Mouse (Mus musculus): Measurements from ENCODE around the gene Map3k6.
A peak's percentile ranks its signal among the peaks of the same experiment; 100 is the strongest.

Gene Map3k6

DNA sequence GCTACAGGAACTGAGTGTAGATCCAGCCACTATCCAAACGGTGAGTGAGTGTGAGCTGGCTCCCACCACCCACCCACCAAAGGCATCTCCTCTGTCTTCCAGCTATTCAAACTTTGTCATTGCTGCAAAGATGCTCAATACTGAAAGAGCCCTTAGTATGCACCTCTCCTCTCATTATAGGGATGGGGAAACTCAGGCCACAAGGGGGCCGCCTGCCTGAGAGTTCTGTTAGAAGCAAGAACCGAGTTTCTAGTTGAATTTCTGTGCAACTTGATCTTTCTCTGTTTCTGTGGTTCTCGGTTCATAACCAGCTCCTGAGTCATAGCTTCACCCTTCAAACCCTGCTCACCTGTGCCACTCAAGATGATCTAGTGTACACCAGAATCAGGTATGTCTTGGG is 11.5 kb downstream of the Map3k6 start:
- DNase-seq (ENCODE audit: low spot score in 2 of 2): no peak

DNA sequence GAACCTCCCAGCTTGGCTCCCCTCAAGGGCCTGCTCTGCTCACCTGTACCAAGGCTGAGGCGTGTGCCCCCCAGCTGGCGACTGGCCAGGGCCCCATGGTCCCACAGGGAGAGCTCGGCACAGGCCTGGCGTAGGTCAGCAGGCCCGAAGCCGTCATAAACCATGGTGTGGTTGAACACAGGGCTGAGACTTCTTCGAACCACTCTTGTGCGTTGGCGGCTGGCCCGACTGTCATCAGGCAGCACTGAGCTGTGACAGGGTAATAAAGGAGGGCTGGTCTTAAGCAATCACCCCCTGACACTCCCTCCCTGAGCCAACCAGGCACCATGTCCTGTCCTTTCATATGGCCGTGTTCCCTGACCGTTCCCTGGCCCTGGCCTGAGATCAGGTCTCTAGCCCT is 12.8 kb downstream of the Map3k6 start:
- no peak for DNase-seq (ENCODE audit: low spot score in 2 of 2)

DNA sequence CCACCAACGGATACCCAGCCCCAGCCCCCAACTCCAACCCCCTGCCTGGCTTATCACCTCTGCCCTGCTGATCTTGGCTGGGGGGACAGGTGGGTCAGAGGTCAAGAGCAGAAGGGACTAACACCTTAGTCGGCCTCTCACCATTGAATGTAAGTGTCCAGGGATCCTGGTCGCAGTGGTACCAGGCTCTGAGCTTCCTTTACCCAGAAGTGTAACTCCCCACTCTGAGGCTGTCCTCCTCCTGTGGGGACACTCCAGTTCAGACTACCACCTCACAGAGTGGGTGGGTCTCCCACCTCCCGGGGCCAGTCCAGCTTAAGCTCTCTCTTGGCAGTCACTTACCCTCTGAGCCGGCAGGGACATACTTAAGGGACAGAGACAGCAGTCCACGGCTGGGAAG is 14.8 kb downstream of the Map3k6 start:
- no peak for DNase-seq (ENCODE audit: low spot score in 2 of 2)

DNA sequence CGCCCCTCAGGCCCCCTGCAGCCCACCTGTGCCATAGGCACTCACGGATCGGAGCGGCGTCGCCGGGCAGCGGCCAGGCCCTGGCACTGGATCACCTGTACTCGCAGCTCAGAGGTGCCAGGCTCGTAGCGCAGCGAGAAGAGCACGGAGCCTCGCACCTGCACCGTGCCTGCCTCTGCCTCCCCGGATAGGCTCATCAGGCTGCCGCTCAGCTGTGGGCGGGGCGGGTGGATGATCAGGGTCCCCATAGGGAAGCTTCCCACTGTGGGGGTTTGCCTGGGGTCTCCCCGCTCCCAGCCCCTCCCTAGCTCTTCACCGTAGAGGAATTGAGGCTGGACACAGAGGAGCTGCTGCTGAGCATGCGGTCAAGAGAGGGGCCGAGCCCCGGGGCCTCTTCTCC is 16.2 kb downstream of the Map3k6 start:
- DNase-seq (ENCODE audit: low spot score in 2 of 2): no peak

DNA sequence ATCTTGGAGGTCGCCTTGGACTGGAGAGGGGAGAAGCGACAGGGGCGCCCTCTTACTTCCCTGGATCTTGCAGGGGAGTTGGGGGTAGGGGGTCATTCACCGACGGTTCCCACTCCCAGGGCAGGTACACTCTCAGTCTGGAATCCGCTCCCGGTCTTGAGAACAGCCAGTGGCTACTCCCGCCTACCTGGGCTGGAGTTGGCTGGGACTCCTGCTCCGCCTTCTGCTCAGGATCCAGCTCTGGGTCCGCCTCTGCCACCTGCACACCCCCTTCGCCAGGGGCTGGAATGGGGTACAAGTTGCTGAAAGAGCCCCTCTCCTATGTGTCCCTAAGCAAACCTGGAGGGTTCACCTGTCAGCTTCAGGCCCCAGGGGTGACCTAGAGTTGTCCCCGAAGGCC is 16.6 kb downstream of the Map3k6 start:
- no peak for DNase-seq (ENCODE audit: low spot score in 2 of 2)

DNA sequence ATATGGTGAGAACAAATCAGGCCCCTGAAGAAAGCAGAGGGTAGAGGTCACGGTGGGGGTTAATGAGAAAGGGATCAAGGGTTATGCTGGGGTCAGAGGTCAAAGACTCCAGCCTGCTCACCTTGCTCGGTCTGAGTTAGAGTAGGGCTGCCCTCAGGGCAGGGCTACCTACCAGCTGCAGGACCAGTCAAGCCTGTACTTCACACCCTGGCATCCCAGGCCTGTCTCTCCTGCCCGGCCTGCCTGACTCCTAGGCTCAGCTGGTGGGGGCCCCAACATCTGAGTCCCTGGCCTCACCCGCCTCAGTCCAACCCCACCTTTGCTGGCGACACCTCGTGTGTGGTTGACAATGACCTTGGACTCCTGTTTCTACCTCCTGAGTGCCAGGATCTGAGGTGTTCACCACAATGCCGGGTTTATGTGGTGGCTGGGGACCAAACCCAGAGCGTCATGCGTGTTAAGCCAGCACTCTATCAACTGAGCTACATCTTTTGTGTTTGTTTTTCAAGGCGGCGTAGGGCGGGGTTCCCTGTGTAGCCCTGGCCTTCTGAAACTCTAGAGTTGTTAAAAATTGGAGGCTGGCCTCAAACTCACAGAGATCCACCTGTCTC is 17.3 kb downstream of the Map3k6 start:
- peak; percentile 59 to 68 for DNase-seq (ENCODE audit: low spot score in 2 of 2)

DNA sequence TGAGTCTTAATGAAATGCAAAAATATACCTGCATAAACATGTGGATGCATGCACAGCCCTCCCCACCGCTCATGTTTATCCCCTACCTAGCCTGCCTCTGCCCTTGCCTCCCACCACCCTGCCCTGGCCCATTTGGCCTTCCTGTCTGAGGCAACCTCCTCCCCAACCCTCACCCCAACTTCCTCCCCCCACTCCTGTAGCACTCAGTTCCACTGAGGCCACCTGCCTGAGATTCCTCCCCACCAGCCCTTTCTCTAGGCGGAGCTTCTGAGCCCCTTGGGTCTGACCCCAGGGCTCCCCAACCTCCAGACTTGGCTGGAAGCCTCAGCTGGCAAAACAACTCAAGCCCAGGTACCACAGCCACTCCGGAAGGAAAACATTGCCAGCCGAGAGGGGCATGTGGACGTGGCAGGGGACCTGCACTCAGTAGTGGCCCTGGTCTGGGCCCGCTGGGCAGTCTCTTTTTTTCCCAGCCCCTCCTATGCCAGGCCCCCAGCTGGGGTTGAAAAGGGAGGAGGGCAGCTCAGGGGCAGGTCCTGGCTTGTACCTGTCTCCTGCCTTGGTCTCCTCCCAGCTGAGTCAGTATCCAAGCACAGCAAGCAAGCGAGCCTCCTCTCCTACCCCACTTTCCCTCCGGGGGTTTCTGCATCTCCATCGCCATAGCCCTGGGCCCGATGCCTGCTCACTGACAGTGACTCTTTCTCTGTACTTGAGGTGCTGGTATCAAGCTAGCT is 21.2 kb downstream of the Map3k6 start:
- DNase-seq (ENCODE audit: low spot score in 2 of 2): peak in 1 of 2 experiments; percentile 65

DNA sequence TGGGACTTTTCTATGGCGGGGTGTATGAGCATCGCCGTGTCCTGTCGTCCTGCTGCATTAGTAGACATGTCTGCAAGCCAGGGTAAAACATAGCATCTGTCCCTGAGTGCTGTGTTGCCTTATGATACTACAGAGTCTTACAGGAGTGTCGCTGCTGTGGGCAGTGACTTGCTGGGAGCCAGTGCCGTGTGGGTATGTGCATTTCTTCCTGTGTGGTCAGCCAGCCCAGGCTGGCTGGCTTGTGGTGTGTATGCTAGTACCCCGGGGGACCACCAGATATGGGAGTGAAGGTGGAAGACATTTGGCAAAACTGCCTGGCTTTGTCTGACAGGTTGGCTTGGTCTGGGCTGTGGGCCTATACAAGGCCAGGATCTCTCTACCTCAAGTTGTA is 21.8 kb downstream of the Map3k6 start:
- no peak for DNase-seq (ENCODE audit: low spot score in 2 of 2)

DNA sequence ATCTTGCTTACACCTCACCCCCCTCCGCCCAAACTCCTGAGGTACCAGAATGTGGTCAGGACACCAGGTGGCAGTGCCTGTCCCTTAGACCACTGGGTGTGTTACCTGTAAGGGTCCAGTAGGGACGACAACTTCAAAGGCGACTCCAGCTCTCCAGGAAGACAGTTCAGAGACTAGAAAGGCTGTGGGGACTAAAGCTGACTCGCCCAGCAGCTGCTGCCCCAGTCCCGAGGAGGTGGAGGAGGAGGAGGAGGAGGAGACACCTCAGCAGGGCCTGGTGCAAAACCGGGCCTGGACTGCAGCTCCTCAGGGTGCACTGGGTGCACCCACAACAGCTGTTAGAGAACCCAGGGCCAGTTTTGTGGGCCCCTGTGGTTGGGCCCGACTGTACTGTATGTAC is 22.3 kb downstream of the Map3k6 start, which contains the start of gene Sytl1:
Sytl1 (minus strand) TSS at position 232 of the 400 bp plus-strand sequence.
- DNase-seq (ENCODE audit: low spot score in 2 of 2): no peak

DNA sequence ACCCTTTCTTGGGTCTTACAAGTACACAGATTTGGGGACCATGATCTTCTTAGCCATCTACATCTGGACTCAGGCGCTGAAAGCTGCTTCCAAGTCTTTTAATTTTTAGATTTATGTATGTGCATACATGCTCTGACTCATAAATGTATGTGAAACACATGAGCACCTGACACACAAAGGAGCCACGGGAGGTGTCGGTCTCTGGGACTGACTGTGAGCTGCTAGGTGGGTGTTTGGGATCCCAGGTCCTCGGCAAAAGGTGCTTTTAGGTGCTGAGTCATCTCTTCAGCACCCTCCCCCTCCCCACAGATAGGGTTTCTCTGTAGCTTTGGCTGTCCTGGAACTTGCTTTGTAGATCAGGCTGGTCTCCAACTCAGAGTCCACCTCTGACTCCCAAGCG is 23.1 kb downstream of the Map3k6 start:
- DNase-seq (ENCODE audit: low spot score in 2 of 2): no peak

DNA sequence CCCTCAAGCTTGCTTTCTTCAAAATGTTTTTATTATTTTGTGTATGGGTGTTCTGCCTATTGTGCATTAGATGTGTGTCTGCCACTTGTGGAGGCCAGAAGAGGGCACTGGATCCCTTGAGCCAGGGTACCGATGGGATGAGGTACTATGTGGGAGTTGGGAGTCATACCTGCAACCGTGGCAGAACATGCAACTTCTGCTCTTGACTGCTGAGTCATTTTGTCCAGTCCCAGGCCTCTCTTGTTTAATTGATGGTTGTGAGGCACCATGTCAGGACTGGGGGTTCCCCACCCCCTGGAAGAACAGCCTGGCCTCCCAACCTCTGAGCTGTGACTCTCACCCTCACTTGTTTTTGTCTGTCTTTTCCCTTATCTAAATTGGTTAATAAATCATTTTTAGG is 23.9 kb downstream of the Map3k6 start:
- DNase-seq (ENCODE audit: low spot score in 2 of 2): no peak

DNA sequence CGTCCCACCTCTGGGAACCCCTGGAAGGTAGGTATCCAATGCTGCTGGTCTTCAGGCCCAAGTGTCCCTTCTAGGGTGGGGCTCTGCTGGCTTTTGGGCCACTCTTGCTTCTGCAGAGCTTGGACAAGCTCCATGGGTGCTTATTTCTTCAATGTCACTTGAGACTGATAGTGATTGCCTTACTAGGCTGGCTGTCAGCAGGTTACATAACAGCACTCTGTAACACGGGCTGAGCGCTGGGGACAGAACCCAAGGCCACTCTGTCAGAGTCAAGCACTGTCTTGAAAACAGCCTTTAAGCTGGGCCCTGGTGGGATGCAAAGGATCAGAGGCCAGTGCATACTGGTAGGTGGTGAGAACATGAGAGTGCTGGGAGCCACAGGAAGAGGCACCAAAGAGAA is 24.7 kb downstream of the Map3k6 start:
- DNase-seq (ENCODE audit: low spot score in 2 of 2): no peak

DNA sequence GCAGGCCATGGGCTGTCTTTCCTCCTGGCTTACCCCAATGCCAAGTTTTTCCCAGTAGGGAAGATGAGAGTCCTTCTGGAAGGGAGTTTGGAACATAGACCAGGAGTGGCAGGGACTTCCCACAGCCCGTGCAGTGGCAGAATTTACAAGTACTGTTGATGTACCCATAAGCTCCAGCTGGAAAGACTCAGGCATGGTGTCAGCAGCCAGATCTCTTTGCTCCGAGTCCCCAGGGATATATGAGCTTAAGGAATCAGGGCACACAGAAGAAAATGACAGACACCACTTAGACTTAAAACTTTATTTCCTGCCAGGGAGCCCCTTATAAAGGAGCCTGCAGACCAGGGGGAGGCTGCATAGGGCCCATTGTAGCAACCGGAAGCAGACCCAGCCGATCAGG is 25.1 kb downstream of the Map3k6 start:
- DNase-seq (ENCODE audit: low spot score in 2 of 2): no peak

DNA sequence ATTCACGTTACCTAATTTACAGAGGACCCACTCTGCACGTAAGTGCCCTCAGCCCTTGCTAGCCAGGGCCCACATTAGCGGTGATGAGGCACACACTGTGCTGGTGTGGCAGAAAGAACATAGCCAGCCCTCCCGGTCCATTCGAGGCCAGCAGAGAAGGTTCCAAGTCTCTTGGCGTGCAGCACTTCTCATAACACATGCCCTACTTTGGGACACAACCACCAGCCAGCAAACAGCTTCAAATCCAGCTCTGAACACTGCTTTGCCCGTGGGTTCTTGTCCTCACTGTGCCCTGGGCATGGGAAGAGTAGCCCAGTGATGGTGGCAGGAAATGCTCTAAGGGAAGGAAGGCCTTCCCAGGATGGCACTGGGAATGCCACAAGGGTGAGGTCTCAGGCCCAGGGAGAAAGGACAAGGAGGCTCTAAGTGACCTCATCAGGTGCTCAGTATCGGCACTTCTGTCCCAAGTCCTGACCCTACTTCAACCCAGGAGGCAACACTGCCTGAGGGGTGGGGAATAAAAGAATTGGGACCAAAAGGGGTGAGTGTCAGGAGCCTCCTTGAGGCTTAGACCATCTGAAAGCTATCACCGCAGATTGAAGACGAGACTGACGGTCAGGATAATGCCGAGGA is 25.7 kb downstream of the Map3k6 start:
- no peak for DNase-seq (ENCODE audit: low spot score in 2 of 2)

DNA sequence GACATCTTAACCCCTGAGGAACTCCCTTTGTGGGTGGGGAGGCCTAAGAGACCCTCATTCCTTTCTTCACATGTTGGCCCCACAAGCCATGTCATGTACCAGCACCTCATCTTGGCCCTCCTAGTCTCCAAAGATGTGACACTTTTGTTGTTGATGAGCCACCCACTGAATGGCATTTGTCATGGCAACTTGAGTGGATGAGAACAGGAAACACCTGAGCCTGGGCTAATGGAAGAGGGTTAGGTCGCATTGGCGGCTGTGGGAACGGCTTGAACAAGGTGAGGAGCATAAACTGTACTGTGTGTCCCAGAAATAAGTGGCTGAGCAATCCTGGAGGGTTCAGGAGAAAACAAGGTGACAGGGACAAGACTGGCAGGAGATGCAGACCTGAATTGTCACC is 28.3 kb downstream of the Map3k6 start:
- no peak for DNase-seq (ENCODE audit: low spot score in 2 of 2)

DNA sequence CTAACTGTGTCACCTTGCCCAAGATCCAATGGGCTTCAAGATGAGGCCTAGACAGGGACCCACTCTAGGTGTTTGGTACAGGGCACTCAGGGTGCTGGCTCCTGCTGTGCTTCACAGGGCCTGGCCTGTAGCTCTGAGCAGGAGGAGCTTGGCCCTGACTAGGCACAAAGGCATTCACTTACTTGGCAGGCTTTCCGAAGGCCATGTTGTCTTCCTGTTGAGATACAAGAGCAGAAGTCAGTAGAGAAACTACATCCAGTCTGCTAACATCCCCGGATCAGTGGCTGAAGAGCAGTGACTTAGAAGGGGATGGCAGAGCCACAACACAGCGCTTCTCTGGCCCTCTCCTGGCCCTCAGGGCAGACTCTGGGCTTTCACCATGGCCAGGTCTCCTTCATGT is 29.0 kb downstream of the Map3k6 start:
- no peak for DNase-seq (ENCODE audit: low spot score in 2 of 2)

DNA sequence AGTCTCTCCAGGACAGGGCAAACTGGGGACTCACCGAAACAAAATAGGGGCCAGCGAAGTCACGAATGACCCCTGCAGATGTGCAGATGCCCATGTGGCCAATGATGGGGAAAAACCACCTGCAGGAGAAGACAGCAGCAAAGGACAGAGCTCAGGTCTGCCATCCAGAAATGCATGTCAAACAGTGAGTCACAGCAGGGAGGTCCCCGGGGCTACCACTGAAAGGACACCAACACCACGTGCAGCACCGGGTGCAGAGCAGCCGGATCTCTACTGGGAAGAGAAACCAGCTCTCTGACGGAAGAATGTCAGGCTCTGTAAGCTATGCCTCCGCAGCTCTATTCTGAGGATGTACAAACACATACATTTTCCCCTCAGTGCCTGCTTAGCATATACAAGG is 30.3 kb downstream of the Map3k6 start:
- no peak for DNase-seq (ENCODE audit: low spot score in 2 of 2)

DNA sequence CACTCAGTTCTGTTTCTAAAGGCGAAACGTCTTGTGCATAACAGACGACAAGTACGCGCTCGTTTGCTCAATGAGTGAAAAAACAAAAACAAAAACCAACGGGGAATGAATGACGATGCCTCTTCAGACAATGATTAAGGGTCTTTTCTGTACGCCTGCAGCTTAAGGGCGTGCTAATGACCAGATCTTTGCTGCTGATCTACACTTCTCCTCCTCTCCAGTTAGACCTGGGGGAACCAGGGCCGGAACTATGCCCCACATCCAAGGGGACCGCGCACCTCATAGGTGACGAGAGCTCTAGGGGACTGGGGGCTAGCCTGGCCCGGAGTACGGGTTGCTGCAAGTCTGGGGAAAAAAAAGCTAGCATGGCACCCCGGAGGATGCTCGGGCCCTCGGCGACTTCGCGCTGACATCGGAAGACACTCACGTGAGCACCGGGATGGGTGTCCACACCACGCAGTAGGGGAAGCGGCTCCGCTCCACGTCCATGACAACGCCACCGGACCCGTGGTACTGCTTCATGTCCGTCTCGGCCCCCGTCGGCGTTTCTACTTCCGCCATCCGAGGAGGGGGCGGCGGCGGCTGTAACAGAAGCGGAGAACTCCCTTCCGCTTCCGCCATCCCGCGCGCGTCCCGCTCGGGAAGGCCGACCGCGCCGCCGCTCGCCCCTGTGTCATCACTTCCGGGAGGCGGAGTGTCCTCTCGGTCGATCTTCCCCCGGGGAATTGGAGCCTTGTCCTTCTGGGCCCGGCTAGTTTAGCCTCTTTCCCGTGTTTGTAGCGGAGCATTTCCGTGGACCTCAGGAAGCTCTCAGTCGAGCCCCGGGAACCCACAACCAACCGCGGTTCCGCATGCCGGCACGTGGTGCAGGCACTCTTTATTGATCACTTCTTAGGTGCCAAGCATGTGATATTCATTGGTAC is 36.7 kb downstream of the Map3k6 start, which contains the start of gene Tmem222:
Tmem222 (minus strand) TSS at position 689 of the 923 bp plus-strand sequence.
- peak; percentile 94 to 99 for DNase-seq (ENCODE audit: low spot score in 2 of 2)

DNA sequence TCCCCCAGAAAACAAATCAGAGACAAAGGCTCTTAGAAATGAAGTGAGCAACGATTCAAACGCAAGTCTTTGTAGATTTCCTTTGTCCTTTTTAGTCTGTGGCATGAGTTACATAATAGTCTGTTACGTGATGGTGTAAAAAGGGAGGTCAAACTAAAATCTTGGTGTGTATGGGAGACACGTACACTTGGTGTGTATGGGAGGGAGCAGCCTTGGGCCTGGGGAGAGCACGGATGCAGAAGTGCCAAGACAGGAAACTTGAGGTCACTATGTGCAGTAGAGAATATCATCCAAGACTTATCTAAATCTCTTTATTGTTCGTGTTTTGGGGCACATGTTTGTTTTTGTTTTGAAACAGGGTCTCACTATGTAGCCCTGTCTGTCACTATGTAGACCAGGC is 37.4 kb downstream of the Map3k6 start:
- DNase-seq (ENCODE audit: low spot score in 2 of 2): no peak

DNA sequence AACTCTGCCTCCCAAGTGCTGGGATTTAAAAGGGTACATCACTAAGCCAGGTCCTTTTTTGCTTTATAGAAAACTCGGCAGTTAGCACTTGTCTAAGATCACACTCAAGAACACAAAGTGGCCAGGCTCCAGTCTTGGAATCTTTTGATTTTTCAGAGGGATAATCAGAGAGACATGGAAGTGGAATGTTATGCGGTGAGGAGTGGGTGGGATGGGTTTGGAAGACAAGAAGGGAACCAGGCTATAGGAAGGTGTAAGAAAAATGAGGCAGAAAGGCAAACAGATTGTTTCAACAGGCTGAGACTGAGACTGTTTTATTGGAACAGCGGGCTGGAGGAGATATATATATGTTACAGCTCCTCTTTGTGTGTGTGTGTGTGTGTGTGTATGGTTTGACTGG is 37.9 kb downstream of the Map3k6 start:
- no peak for DNase-seq (ENCODE audit: low spot score in 2 of 2)

DNA sequence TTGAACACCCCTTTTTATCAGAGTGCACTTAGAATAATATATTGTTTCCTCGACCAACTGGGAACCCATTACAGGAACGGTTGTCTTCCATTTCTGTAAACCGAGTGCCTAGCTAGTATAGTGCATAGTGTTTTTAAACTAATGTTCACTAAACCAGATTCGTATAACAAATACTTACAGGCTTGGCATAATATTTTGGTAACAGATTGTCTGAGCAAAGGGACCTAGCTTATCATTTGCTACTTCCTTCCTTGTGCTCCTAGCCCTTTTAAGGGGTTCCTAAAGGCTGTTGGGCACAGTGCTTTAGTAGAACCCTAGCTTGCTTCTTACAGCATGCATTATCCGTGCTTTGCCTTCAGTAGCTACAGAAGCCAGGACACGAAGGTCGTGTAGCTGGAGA is 40.9 kb downstream of the Map3k6 start:
- no peak for DNase-seq (ENCODE audit: low spot score in 2 of 2)

DNA sequence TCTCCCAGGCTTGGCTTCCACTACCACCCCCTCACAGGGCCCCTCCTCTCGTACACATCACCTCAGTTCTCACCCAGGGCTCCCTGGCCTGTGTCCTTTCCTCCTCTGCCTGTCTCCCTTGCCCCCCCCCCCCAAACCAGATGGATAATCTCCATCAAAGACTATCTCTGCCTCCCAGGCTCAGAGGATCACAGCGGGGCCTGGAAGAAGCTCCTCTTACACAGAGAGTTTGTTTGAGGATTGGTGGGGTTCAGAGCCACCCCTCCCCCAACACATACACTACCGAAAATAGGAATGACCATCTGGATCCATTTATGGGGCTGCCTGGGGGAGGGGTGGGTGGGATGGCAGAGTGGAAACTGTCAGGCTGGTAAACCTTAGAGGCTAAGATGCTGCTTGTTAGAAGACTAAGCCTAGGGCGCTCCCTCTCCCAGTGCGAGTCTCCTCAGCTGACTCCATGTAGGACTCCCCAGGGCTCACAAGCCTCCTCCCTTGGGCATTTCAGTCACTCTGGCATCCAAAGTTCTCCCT is 41.4 kb downstream of the Map3k6 start:
- DNase-seq (ENCODE audit: low spot score in 2 of 2): no peak

Measured in urinary bladder, adult 18-20 months (tissue).